Mouse (Mus musculus): ENCODE measurements at regions not wholly inside any gene's neighbourhood (a gene's known extent, or its start where the extent isn't known, plus 50 kb on each side); places are given as distances from the start of the nearest gene placed in this dataset.

GRCm38 (mm10) chr7:34480771-34481170 lies 87.7 kb upstream of the Lsm14a start:
- TF ChIP-seq CTCF (conservative IDR thresholded peaks at IDR 0.05; ENCODE audit: insufficient read depth, insufficient read length, low read depth, low read length), result no peak
- TF ChIP-seq POLR2A (IDR thresholded peaks at IDR 0.05; ENCODE audit: low read depth, low read length), result no peak
